Mouse (Mus musculus): ENCODE results near the gene Prune1. TPM values are rescaled to one million over a fixed set of nuclear protein-coding genes. Genes with fewer than 3 reads are reported as not detected.
A peak's percentile ranks its signal among the peaks of the same experiment; 100 is the strongest.
"Not testable (repeated sequence)": the region's sequence is repeated elsewhere in the genome, so short reads cannot be mapped to it uniquely, and the experiment has no call there.

Gene Prune1
- polyA plus RNA-seq, 2 experiments from 2014 or later, result 6.3 to 10.1 TPM

GRCm38 (mm10) chr3:95235386-95236301 lies 46.2 kb downstream of the Prune1 start:
- no peak for ATAC-seq

GRCm38 (mm10) chr3:95233303-95233980 lies 48.4 kb downstream of the Prune1 start:
- no peak for ATAC-seq

GRCm38 (mm10) chr3:95232771-95233170 lies 49.1 kb downstream of the Prune1 start:
- no peak for ATAC-seq

GRCm38 (mm10) chr3:95231298-95232221 lies 50.3 kb downstream of the Prune1 start, which contains the start of gene Mllt11:
Mllt11 (minus strand) TSS chr3:95232171.
- peak; percentile 28 for ATAC-seq

GRCm38 (mm10) chr3:95230495-95231297 lies 51.2 kb downstream of the Prune1 start:
- no peak for ATAC-seq

GRCm38 (mm10) chr3:95229781-95230494 lies 51.9 kb downstream of the Prune1 start:
- no peak for ATAC-seq

GRCm38 (mm10) chr3:95228894-95229780 lies 52.7 kb downstream of the Prune1 start:
- ATAC-seq, result peak; percentile 10

- ATAC-seq, result peak; percentile 81
Measured at GRCm38 (mm10) chr3:95228148-95228893, 53.6 kb downstream of the Prune1 start, which contains the start of gene Cdc42se1. Cdc42se1 (plus strand) TSS chr3:95228732.

- no peak for ATAC-seq
Measured at GRCm38 (mm10) chr3:95227214-95227613, 54.7 kb downstream of the Prune1 start.

GRCm38 (mm10) chr3:95224295-95224694 lies 57.6 kb downstream of the Prune1 start:
- ATAC-seq, result no peak

- peak; percentile 4 for ATAC-seq
Measured at GRCm38 (mm10) chr3:95223041-95223440, 58.8 kb downstream of the Prune1 start.

- no peak for ATAC-seq
Measured at GRCm38 (mm10) chr3:95218466-95219137, 63.3 kb downstream of the Prune1 start.

GRCm38 (mm10) chr3:95217255-95218134 lies 64.4 kb downstream of the Prune1 start, which contains the start of gene Gabpb2:
Gabpb2 (minus strand) TSS chr3:95217916.
- ATAC-seq, result peak; percentile 88

GRCm38 (mm10) chr3:95216655-95217254 lies 65.1 kb downstream of the Prune1 start:
- peak; percentile 4 for ATAC-seq

- ATAC-seq, result no peak
Measured at GRCm38 (mm10) chr3:95213609-95213975, 68.3 kb downstream of the Prune1 start.

GRCm38 (mm10) chr3:95212889-95213608 lies 68.8 kb downstream of the Prune1 start:
- ATAC-seq, result not testable (repeated sequence)

All from CD4-positive, CD25-positive, alpha-beta regulatory T cell, adult 4 months (primary cell).